Mouse (Mus musculus) midbrain, embryonic 11.5 days (tissue): Measurements from ENCODE around the gene Klc3. TPM values are rescaled to one million over a fixed set of nuclear protein-coding genes. Genes with fewer than 3 reads are reported as not detected.

Experiments
- ATAC-seq: fragments of 200-750 bp; cut with Nextera tagmentation; 2 replicates; pipeline ENCODE4 v1.8.0; 2017; ENCODE audit warnings: moderate TSS enrichment, moderate library complexity; ENCODE audit not compliant: low FRiP score
- DNase-seq: peaks from one replicate; pipeline ENCODE4 v3.0.0; 2015; ENCODE audit warnings: low spot score; ENCODE audit errors: missing footprints
- H3K27ac ChIP-seq: fragments of 300-500 bp; sonication (generic); 2 replicates; pipeline ENCODE4 v1.5.1; 2014; ENCODE audit warnings: low read depth, low read length
- H3K27me3 ChIP-seq: fragments of 300-500 bp; sonication (generic); 2 replicates; pipeline ENCODE4 v1.6.1; 2014; ENCODE audit warnings: mild to moderate bottlenecking, low read length, moderate library complexity, mixed read lengths; ENCODE audit not compliant: control insufficient read depth, insufficient read depth
- H3K36me3 ChIP-seq: fragments of 300-500 bp; sonication (generic); 2 replicates; pipeline ENCODE4 v1.6.1; 2014; ENCODE audit warnings: mild to moderate bottlenecking, low read length, moderate library complexity, mixed read lengths; ENCODE audit not compliant: control insufficient read depth, insufficient read depth
- H3K4me1 ChIP-seq: fragments of 300-500 bp; sonication (generic); 2 replicates; pipeline ENCODE4 v1.6.1; 2014; ENCODE audit warnings: low read length; ENCODE audit not compliant: control insufficient read depth, insufficient read depth
- H3K4me2 ChIP-seq: fragments of 300-500 bp; sonication (generic); 2 replicates; pipeline ENCODE4 v1.6.1; 2014; ENCODE audit warnings: mild to moderate bottlenecking, moderate library complexity
- H3K4me3 ChIP-seq: fragments of 300-500 bp; sonication (generic); 2 replicates; pipeline ENCODE4 v1.5.1; 2014; ENCODE audit warnings: low read depth, low read length
- H3K9ac ChIP-seq: fragments of 300-500 bp; sonication (generic); 2 replicates; pipeline ENCODE4 v1.6.1; 2014; ENCODE audit warnings: low read length
- H3K9me3 ChIP-seq: fragments of 300-500 bp; sonication (generic); 2 replicates; pipeline ENCODE4 v1.6.1; 2016; ENCODE audit warnings: low read length; ENCODE audit not compliant: control insufficient read depth
- WGBS: fragments of 180-500 bp; shearing (Covaris S2); extraction: QIAGEN DNeasy Blood & Tissue Kit; methylation state at CpG from one replicate; pipeline ENCODE4 v1.1.7; 2014; 5-methylcytosine and 5-hydroxymethylcytosine counted together
- polyA plus RNA-seq: library from polyadenylated mRNA; unstranded; fragments of >200 nt; fragmentation: Nextera tagmentation; extraction: Ambion mirVana; gene quantifications from 2 replicates; pipeline ENCODE4 v1.2.1, GENCODE M21; 2014

Klc3 gene
- polyA plus RNA-seq, 1 experiment from 2014 or later: 1.4 TPM

DNA sequence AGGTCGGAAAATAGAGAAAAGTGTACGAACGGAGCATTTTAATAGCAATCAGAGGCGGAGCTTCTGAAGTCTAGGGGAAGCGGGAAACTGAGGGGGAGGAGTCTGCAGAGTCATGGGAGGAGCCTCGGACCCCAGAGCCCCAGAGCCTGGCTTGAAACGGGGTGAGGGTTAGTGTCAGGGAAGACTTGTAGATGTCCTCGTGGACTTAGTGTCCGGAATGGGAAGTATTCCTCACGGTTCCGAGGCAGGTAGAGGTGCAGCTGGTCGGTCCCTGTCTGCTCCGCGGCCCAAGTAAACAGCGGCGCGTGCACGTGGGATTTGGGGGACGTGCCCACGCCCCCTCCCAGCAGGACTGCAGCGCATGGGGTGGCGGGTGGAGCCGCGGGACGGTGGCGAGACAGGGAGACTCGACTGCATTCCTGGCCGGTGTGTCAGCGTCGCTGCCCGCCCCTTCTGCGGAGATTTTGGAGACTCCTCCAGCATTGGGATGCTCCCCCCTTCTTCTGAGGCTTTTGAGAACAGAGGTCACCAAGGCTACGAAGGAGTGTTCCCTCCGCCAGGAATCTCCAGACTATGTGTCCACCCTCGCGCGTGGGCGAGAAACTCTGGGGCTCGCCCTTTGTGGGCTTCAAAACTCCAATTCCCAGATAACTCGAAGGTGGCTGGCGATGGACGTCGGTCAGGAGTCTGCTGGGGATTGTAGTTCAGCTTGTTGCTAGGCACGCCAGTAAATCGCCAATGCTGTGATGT is 43.8 kb downstream of the Klc3 start:
- Histone ChIP-seq H3K4me2 (peak overlapping the region; percentile 83), H3K9me3 (no peaks in the 10 kb centered on the region), H3K9ac (peak overlapping the region; percentile 70), H3K36me3 (peaks cover 7% of the 10 kb centered on the region), H3K27me3 (no peaks in the 10 kb centered on the region), H3K27ac (no peak overlapping the region; the same call in 1 of the 2 replicates), H3K4me3 (peak overlapping the region; percentile 70), H3K4me1 (peaks cover 27% of the 10 kb centered on the region)
- ATAC-seq (peak; percentile 75), DNase-seq (peak; percentile 93)
- under 1% methylated on average over 45 of the region's 45 CpGs for WGBS

- Histone ChIP-seq H3K9ac (peak within 1 kb of the TSS; percentile 70), H3K9me3 (no peaks in the 10 kb centered on the region), H3K36me3 (peaks cover 10% of the 10 kb centered on the region), H3K27me3 (no peaks in the 10 kb centered on the region), H3K4me3 (peak within 1 kb of the TSS; percentile 70), H3K4me1 (peaks cover 27% of the 10 kb centered on the region), H3K27ac (peak within 1 kb of the TSS; percentile 20; the same call in 1 of the 2 replicates), H3K4me2 (peak within 1 kb of the TSS; percentile 83)
- ATAC-seq (peak; percentile 73), DNase-seq (peak; percentile 99)
- under 1% methylated on average over 29 of the region's 31 CpGs for whole genome bisulfite sequencing
These were observed 44.5 kb downstream of the Klc3 start, which contains the start of the genes Cd3eap and Ppp1r13l for GRCm38 (mm10) chr7:19359299-19359891. Cd3eap (minus strand) TSS chr7:19359483. Ppp1r13l (plus strand) TSS chr7:19359749.

GRCm38 (mm10) chr7:19358634-19359033 is 45.3 kb downstream of the Klc3 start:
- Histone ChIP-seq H3K4me1 (peaks cover 27% of the 10 kb centered on the region), H3K27ac (no peak overlapping the region), H3K4me2 (peak overlapping the region; percentile 83), H3K36me3 (peaks cover 15% of the 10 kb centered on the region), H3K27me3 (no peaks in the 10 kb centered on the region), H3K9me3 (no peaks in the 10 kb centered on the region), H3K4me3 (peak overlapping the region; percentile 70), H3K9ac (peak overlapping the region; percentile 70)
- 28% methylated on average over 13 of the region's 13 CpGs for WGBS
- DNase-seq (no peak), ATAC-seq (no peak)

GRCm38 (mm10) chr7:19357381-19358375 is 46.2 kb downstream of the Klc3 start:
- Histone ChIP-seq H3K4me3 (peak overlapping the region; percentile 70; the same call in 1 of the 2 replicates), H3K4me1 (peaks cover 25% of the 10 kb centered on the region)

DNA sequence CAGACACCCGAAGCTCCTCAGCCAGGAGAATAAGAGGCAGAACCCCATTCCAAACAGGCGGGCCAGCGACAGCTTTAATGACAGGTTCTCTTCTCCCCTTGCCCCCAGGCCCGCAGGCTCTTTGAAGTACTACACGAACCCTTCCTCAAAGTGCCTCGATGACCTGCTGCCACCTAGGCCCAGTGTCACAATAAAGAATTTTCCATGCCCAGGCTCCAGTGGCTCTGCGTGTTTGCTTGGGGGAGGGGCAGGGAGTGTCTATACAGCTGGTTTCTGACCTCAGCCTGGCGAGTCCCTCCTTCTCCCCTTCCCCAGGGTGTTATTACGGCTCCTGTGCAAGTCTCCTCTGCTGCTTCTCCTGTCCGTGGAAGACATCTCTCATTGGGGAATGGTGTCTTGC is 47.6 kb downstream of the Klc3 start:
- WGBS: 80% methylated on average over 10 of the region's 10 CpGs
- H3K4me3 ChIP-seq: no peak overlapping the region
- H3K4me2 ChIP-seq: no peak overlapping the region
- no peaks in the 10 kb centered on the region for H3K27me3 ChIP-seq
- DNase-seq (peak; percentile 79), ATAC-seq (no peak)
- H3K9me3 ChIP-seq: no peaks in the 10 kb centered on the region
- peaks cover 19% of the 10 kb centered on the region for H3K36me3 ChIP-seq
- no peak overlapping the region for H3K27ac ChIP-seq
- H3K4me1 ChIP-seq: peaks cover 15% of the 10 kb centered on the region
- no peak overlapping the region for H3K9ac ChIP-seq

More at GRCm38 (mm10) chr7:19357381-19358375, 46.2 kb downstream of the Klc3 start:
- no peak overlapping the region for H3K27ac ChIP-seq
- ATAC-seq: no peak
- WGBS: 92% methylated on average over 25 of the region's 25 CpGs
- no peaks in the 10 kb centered on the region for H3K27me3 ChIP-seq
- DNase-seq: no peak
- peak overlapping the region; percentile 83; the same call in 1 of the 2 replicates for H3K4me2 ChIP-seq
- H3K9ac ChIP-seq: peak overlapping the region; percentile 70; the same call in 1 of the 2 replicates
- H3K9me3 ChIP-seq: no peaks in the 10 kb centered on the region
- H3K36me3 ChIP-seq: peaks cover 15% of the 10 kb centered on the region

- no peak overlapping the region for H3K4me2 ChIP-seq
- no peaks in the 10 kb centered on the region for H3K27me3 ChIP-seq
- no peak overlapping the region for H3K27ac ChIP-seq
- no peak overlapping the region for H3K4me3 ChIP-seq
- no peaks in the 10 kb centered on the region for H3K9me3 ChIP-seq
- no peak overlapping the region for H3K9ac ChIP-seq
- 95% methylated on average over 5 of the region's 5 CpGs for WGBS
- ATAC-seq (no peak), DNase-seq (no peak)
- H3K36me3 ChIP-seq: peaks cover 29% of the 10 kb centered on the region
- H3K4me1 ChIP-seq: peaks cover 9% of the 10 kb centered on the region
These were observed 48.9 kb downstream of the Klc3 start for GRCm38 (mm10) chr7:19354991-19355390.

- no peak overlapping the region for H3K4me3 ChIP-seq
- H3K36me3 ChIP-seq: peaks cover 28% of the 10 kb centered on the region
- WGBS: 95% methylated on average over 8 of the region's 8 CpGs
- H3K27me3 ChIP-seq: no peaks in the 10 kb centered on the region
- no peak overlapping the region for H3K27ac ChIP-seq
- no peak overlapping the region for H3K4me2 ChIP-seq
- H3K4me1 ChIP-seq: peaks cover 6% of the 10 kb centered on the region; the same call in 1 of the 2 replicates
- DNase-seq (no peak), ATAC-seq (no peak)
- no peak overlapping the region for H3K9ac ChIP-seq
- no peaks in the 10 kb centered on the region for H3K9me3 ChIP-seq
These were observed 53.7 kb downstream of the Klc3 start for GRCm38 (mm10) chr7:19350221-19350620.

- Histone ChIP-seq H3K27ac (no peak overlapping the region), H3K36me3 (peaks cover 23% of the 10 kb centered on the region), H3K9ac (no peak overlapping the region), H3K4me1 (peaks cover 9% of the 10 kb centered on the region), H3K27me3 (no peaks in the 10 kb centered on the region), H3K9me3 (no peaks in the 10 kb centered on the region), H3K4me2 (no peak overlapping the region), H3K4me3 (no peak overlapping the region)
- WGBS: 90% methylated on average over 13 of the region's 13 CpGs
- no peak for ATAC-seq
- DNase-seq: peak; percentile 35
These were observed 54.6 kb downstream of the Klc3 start for GRCm38 (mm10) chr7:19349188-19349915.
